Mouse (Mus musculus): Measurements from ENCODE around the gene Cdk6.

- TF ChIP-seq POLR2A (IDR thresholded peaks at IDR 0.05; ENCODE audit: extremely low read depth, insufficient read depth, low read length) (no peak), CTCF (IDR thresholded peaks at IDR 0.05; ENCODE audit: extremely low read depth, insufficient read depth, low read length) (no peak)
Observed at GRCm38 (mm10) chr5:3491084-3491483, 149.8 kb downstream of the Cdk6 start.

Data from cortical plate, adult 2 months (tissue).